Mouse (Mus musculus) Patski (cell line): ENCODE measurements around the gene Tmem178. TPM values are rescaled to one million over a fixed set of nuclear protein-coding genes. Genes with fewer than 3 reads are reported as not detected.

ENCODE experiments used
- ATAC-seq: fragments of 100-300 bp; one replicate; pipeline ENCODE4 v1.8.0; 2021
- CTCF ChIA-PET: fragments of 350-600 bp; sonication (Branson Sonifier 250); formaldehyde crosslinking; loops from one replicate; lab custom pipeline; 2022; ENCODE audit warnings: inconsistent platforms; lab: Charles Lee
- POLR2A ChIA-PET: fragments of 350-600 bp; sonication (Branson Sonifier 250); formaldehyde crosslinking; loops from one replicate; lab custom pipeline; 2022; ENCODE audit warnings: antibody characterized with exemption, inconsistent platforms; lab: Charles Lee
- DNase-seq: peaks from one replicate; pipeline ENCODE4 v3.0.0-alpha.2; 2011; ENCODE audit warnings: low read depth, low spot score
- H3K27me3 ChIP-seq: fragments of 371-371 bp; one replicate; pipeline ENCODE4 v1.5.1; 2021
- CTCF ChIP-seq: fragments of 100-300 bp; IDR thresholded peaks from one replicate; pipeline ENCODE4 v1.5.1; 2021
- in situ Hi-C: fragments of 300-500 bp; cut with MboI; formaldehyde crosslinking; loops from 3 replicates; pipeline ENCODE4 v1.11.1; 2018; ENCODE audit warnings: low pct_unique_long_range_greater_than_20kb, mixed read lengths
- polyA plus RNA-seq: library from polyadenylated mRNA; unstranded; gene quantifications from one replicate; pipeline ENCODE4 v1.2.3, GENCODE M21; 2021

The Tmem178 gene
- polyA plus RNA-seq, 1 experiment from 2014 or later = 13.4 TPM

DNA sequence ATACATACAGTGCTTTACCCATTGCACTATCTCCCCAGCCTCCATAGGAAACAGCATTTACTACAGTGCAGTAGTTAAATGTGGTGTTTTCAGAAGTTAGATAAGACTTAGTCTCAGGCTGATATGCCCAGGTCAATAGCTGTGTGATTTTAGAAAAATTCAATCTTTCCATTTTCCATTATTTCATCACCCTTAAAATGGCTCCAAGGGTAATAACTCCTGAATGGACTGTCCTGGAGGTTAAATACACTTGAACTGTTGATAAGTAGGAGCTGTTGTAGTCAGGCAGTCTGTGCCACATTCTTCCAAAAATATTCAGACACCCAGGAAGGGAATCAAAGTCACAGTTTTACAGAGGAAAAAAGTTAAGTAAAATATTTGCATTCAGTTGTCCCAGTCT lies 25.2 kb upstream of the Tmem178 start:
- ATAC-seq (no peak), DNase-seq (no peak)
- CTCF ChIA-PET = interaction anchor here (1.0 to 2.3 kb wide), 2 partner anchors 10 to 20 kb away, joined by 3 to 6 read pairs; no protein-coding TSS in a partner anchor
- no peak for TF ChIP-seq CTCF
- H3K27me3 ChIP-seq = no peaks in the 10 kb centered on the region
- POLR2A ChIA-PET = interaction anchor here (0.6 kb wide), 1 partner anchor 192 kb away, joined by 3 read pairs; no protein-coding TSS in a partner anchor
- in situ Hi-C loops = no loop called here

DNA sequence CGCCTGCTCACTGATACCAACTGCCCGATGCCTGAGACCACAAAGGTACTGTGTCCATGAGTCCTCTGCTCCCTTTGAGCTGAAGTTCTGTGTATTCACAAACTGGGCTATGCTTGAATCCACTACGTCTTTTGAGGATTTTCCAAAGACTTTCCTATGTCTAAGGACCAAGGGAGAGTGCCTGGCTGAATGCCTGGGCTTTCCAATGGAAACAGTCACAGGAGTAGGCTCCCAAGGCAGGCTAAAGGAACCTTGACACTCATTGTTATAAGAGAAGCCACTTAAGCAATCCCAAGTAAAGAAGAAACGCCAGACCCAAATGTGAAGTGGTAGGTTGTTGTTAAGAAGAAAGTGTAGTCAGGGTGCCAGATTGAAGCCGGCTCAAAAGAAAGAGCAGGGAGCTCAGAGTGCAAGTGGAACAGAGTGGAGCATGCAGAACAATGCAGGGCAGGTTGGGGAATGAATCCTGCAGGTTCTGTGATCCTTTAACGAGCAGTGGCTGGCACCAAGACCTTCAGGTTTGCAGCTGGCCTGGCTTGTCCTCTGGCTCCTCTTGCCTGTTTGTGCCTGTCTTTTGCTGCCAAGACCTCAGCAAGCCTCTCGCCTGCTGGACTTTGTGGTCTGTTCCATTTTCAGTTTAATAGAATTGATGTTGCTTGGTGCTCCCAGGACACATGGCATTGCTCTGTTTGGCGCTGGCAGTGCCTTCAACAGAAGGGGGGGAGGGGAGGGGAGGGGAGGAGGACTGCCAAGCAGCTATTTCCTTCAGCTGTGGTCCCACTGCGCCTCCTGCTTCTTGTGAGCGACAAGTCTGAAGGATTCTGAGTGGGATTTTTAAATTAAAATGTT lies 22.9 kb upstream of the Tmem178 start:
- in situ Hi-C loops = no loop called here
- no peaks in the 10 kb centered on the region for H3K27me3 ChIP-seq
- ATAC-seq = no peak
- DNase-seq = no peak
- CTCF ChIA-PET = no interaction called here
- POLR2A ChIA-PET = no interaction called here
- TF ChIP-seq CTCF = no peak

DNA sequence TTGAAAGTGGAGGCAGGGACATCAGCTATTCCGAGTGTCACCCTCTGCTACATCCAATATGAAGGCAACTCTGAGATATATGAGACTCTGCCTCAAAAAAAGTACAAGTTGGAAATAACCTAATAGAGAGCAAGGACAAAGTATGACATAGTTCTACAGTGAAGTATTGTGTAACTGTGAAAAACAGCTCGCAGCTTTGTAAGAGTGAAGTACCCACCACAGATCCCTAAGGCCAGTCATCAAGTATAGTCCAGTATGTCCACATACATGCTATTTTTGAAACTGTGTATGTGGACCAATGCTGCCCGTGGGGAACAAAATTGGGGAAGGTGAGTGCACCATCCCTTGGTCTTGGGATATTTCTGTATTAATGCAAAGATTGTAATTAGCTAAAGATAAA lies 18.9 kb upstream of the Tmem178 start:
- H3K27me3 ChIP-seq = no peaks in the 10 kb centered on the region
- POLR2A ChIA-PET = no interaction called here
- in situ Hi-C loops = no loop called here
- TF ChIP-seq CTCF = no peak
- ATAC-seq (no peak), DNase-seq (no peak)
- CTCF ChIA-PET = interaction anchor here (1.3 kb wide), 1 partner anchor 11 kb away, joined by 4 read pairs; no protein-coding TSS in a partner anchor

DNA sequence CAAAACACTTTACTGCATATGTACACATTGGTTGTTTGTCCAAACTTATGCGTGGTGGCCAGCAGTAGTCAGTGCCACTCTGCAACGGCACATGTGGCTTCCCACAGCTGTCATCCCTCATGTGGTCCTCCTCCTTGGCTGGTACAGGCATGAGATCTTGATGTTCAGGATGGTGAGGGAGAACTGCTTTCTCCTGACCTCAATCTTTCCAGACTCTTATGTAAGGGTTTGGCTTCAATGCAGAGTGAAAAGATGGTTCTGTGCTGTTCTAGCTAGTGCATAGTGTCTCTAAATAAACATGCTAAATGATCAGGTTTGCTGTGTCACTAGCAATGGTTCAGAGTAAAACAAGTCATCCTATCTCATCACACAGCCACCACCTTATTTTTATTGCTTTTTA lies 17.3 kb upstream of the Tmem178 start:
- DNase-seq (no peak), ATAC-seq (no peak)
- ChIA-PET POLR2A (no interaction called here), CTCF (no interaction called here)
- in situ Hi-C loops = no loop called here
- no peak for TF ChIP-seq CTCF
- H3K27me3 ChIP-seq = no peaks in the 10 kb centered on the region

DNA sequence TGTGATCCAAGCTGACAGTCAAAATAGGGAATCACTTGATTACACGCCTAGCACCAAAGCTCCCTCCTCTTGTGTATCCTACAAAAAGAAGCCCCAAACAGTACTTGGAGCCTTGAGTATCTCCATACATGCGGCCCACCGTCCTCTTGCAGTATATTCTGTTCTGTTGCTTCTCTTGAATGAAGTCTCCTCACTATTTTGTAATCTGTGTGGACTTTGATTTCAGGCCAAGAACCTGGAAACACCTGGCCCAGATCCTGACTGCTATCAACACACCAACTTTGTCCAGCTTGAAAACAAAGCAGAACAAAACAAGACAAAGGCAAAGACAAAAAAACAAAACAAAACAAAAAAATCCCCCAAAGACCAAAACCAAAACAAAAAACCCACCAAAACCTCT lies 11.7 kb upstream of the Tmem178 start:
- ChIA-PET POLR2A (interaction anchor here (0.6 kb wide), 1 partner anchor 121 kb away, joined by 6 read pairs; no protein-coding TSS in a partner anchor), CTCF (no interaction called here)
- ATAC-seq (no peak), DNase-seq (no peak)
- in situ Hi-C loops = no loop called here
- no peaks in the 10 kb centered on the region for H3K27me3 ChIP-seq
- TF ChIP-seq CTCF = no peak

DNA sequence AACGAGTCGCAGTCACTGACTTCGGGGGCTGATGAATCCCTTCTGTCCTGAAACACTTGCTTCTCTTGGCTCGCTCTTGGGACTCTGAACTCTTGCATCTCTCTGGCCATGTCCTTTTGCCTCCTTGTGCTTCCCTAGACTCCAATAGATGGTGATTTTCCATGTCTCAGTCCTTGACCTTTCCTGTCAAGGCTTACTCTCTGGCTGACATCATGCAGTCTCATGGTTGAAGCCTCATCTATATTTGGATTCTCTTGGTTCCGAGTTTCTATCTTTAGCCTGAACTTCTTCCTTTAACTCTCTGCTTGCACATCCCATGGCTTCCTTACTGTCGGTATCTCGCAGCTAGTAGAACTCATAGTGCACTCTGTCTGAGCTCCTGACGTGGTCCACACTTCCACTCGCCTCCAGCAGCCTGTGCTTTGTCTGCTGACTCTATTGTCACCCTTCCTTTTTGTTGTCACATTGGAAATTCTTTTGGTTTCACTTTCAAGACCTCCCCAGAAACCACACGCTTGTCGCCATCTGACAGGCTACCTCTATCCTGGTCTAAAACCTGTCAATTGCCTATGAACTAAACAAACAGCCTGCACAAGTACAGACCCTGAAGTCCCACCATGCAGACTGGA lies 10.9 kb upstream of the Tmem178 start:
- DNase-seq (no peak), ATAC-seq (no peak)
- POLR2A ChIA-PET = interaction anchor here (1.1 kb wide), 1 partner anchor 74 kb away, joined by 3 read pairs; no protein-coding TSS in a partner anchor
- in situ Hi-C loops = no loop called here
- TF ChIP-seq CTCF = no peak
- CTCF ChIA-PET = interaction anchor here (0.8 kb wide), 1 partner anchor 19 kb away, joined by 5 read pairs; no protein-coding TSS in a partner anchor
- no peaks in the 10 kb centered on the region for H3K27me3 ChIP-seq

DNA sequence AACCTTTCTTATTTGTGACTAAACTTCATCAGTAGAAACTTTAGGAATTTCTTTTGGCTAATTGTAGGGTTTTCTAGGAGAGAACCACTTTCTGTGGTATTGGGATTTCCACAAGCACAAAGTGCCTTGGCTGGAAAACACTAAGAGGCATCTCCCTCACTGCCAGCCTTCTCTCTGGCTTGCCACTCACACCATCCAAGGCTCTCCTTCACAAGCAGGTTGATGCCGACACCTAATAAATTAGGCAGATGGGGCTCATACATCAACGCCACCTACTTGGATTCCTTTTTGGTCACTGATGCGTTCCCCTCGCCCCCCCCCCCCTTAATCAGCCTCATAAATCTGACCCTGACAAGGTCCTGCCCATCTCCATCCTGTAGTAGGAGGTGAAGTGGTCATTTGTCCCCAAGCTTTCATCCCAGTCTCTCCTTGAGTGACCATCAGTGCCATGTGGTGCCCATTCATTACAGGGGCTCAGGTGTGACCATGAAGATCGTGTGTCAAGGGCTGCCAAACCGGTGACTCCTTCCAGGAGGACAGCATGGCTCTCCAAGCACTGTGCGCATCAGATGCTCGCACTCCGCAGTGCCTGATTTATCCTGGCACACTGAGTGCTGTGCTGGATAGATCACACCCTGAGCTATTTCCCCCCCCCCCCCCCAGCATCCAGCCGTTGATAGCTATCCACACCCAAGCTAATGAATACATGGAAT lies 8.5 kb upstream of the Tmem178 start:
- in situ Hi-C loops = no loop called here
- ATAC-seq (no peak), DNase-seq (no peak)
- ChIA-PET CTCF (interaction anchor here (1.5 kb wide), 1 partner anchor 10 kb away, joined by 4 read pairs; no protein-coding TSS in a partner anchor), POLR2A (interaction anchor here (1.0 kb wide), 1 partner anchor 46 kb away, joined by 4 read pairs; no protein-coding TSS in a partner anchor)
- no peaks in the 10 kb centered on the region for H3K27me3 ChIP-seq
- TF ChIP-seq CTCF = no peak

DNA sequence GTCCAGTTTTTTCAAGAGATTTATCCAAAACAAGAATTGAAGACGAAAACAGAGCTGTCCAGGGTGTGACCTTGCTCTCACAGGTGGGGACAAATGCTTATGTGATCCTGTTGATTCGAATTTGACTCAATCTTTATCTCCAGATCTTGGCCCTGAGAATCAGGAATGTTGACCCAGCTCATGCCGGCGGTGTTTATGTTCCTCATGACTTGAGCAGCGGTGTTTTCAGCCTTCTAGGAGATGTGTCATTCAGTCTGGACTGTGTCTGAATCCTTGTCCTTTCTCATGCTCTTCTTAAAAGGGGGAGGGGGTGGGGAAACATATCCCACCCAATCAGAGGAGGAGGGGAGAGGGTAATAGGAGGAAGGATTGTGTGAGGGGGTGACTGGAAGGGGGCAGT lies 7.9 kb upstream of the Tmem178 start:
- no peak for TF ChIP-seq CTCF
- DNase-seq = peak; percentile 72
- POLR2A ChIA-PET = interaction anchor here (1.0 kb wide), 1 partner anchor 45 kb away, joined by 4 read pairs; no protein-coding TSS in a partner anchor
- CTCF ChIA-PET = interaction anchor here (1.5 kb wide), 1 partner anchor 10 kb away, joined by 4 read pairs; no protein-coding TSS in a partner anchor
- ATAC-seq = peak; percentile 85
- H3K27me3 ChIP-seq = no peaks in the 10 kb centered on the region
- in situ Hi-C loops = no loop called here

DNA sequence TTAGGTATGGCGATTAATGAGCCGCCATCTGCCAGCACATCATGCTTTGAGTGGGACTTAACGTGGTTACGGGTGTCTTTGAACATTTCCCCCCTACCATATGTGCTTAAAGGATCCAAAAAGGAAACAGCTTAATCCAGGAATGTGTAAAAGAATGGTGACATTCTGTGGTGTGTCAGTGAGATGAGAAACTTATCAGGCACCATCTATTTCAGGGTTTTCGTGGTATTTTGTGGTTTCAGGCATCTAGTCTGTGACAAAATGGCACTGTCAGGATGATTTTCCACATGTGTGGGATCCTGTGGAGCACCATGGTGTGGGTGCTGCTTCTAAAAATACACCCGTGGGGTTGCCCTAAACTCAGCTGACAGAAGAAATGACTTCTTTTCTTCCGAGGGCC lies 4.6 kb upstream of the Tmem178 start:
- ChIA-PET CTCF (no interaction called here), POLR2A (no interaction called here)
- in situ Hi-C loops = no loop called here
- ATAC-seq (no peak), DNase-seq (no peak)
- H3K27me3 ChIP-seq = no peaks in the 10 kb centered on the region
- TF ChIP-seq CTCF = no peak

DNA sequence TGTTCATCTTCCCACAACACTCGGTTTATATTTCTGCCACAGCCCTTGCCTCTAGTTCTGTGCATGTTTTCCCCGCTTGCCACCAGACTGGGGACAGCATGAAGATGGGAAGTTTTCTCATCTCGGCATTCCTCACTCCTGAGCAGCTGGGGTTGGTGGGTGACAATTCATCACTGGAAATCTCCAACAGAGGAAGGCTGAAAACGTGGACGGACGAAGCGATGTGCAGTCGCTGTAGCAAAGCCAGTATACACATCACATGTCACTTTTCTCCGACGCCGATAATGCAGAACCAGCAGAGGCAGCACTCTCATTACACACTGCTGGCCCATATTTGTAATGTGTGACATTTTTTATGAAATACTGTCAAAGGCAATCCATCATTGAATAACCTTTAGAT lies 2.6 kb upstream of the Tmem178 start:
- no peak for ATAC-seq
- in situ Hi-C loops = no loop called here
- ChIA-PET CTCF (no interaction called here), POLR2A (no interaction called here)
- TF ChIP-seq CTCF = no peak
- no peaks in the 10 kb centered on the region for H3K27me3 ChIP-seq
- no peak for DNase-seq
